Mouse (Mus musculus) midbrain, embryonic 11.5 days (tissue): ENCODE measurements around the gene Cd300lg. TPM values are rescaled to one million over a fixed set of nuclear protein-coding genes. Genes with fewer than 3 reads are reported as not detected.

Experiments used
- ATAC-seq: fragments of 200-750 bp; cut with Nextera tagmentation; 2 replicates; pipeline ENCODE4 v1.8.0; 2017; ENCODE audit warnings: moderate TSS enrichment, moderate library complexity; ENCODE audit not compliant: low FRiP score
- DNase-seq: peaks from one replicate; pipeline ENCODE4 v3.0.0; 2015; ENCODE audit warnings: low spot score; ENCODE audit errors: missing footprints
- H3K27ac ChIP-seq: fragments of 300-500 bp; sonication (generic); 2 replicates; pipeline ENCODE4 v1.5.1; 2014; ENCODE audit warnings: low read depth, low read length
- H3K27me3 ChIP-seq: fragments of 300-500 bp; sonication (generic); 2 replicates; pipeline ENCODE4 v1.6.1; 2014; ENCODE audit warnings: mild to moderate bottlenecking, low read length, moderate library complexity, mixed read lengths; ENCODE audit not compliant: control insufficient read depth, insufficient read depth
- H3K36me3 ChIP-seq: fragments of 300-500 bp; sonication (generic); 2 replicates; pipeline ENCODE4 v1.6.1; 2014; ENCODE audit warnings: mild to moderate bottlenecking, low read length, moderate library complexity, mixed read lengths; ENCODE audit not compliant: control insufficient read depth, insufficient read depth
- H3K4me1 ChIP-seq: fragments of 300-500 bp; sonication (generic); 2 replicates; pipeline ENCODE4 v1.6.1; 2014; ENCODE audit warnings: low read length; ENCODE audit not compliant: control insufficient read depth, insufficient read depth
- H3K4me2 ChIP-seq: fragments of 300-500 bp; sonication (generic); 2 replicates; pipeline ENCODE4 v1.6.1; 2014; ENCODE audit warnings: mild to moderate bottlenecking, moderate library complexity
- H3K4me3 ChIP-seq: fragments of 300-500 bp; sonication (generic); 2 replicates; pipeline ENCODE4 v1.5.1; 2014; ENCODE audit warnings: low read depth, low read length
- H3K9ac ChIP-seq: fragments of 300-500 bp; sonication (generic); 2 replicates; pipeline ENCODE4 v1.6.1; 2014; ENCODE audit warnings: low read length
- H3K9me3 ChIP-seq: fragments of 300-500 bp; sonication (generic); 2 replicates; pipeline ENCODE4 v1.6.1; 2016; ENCODE audit warnings: low read length; ENCODE audit not compliant: control insufficient read depth
- WGBS: fragments of 180-500 bp; shearing (Covaris S2); extraction: QIAGEN DNeasy Blood & Tissue Kit; methylation state at CpG from one replicate; pipeline ENCODE4 v1.1.7; 2014; 5-methylcytosine and 5-hydroxymethylcytosine counted together
- polyA plus RNA-seq: library from polyadenylated mRNA; unstranded; fragments of >200 nt; fragmentation: Nextera tagmentation; extraction: Ambion mirVana; gene quantifications from 2 replicates; pipeline ENCODE4 v1.2.1, GENCODE M21; 2014

The Cd300lg gene
- polyA plus RNA-seq, 1 experiment from 2014 or later, result 0.11 TPM

GRCm38 (mm10) chr11:102051954-102052353 lies 10.6 kb downstream of the Cd300lg start:
- Histone ChIP-seq H3K9me3 (no peaks in the 10 kb centered on the region), H3K4me1 (no peaks in the 10 kb centered on the region), H3K27ac (no peak overlapping the region), H3K4me3 (no peak overlapping the region), H3K36me3 (no peaks in the 10 kb centered on the region), H3K9ac (no peak overlapping the region), H3K27me3 (no peaks in the 10 kb centered on the region), H3K4me2 (no peak overlapping the region)
- no peak for DNase-seq
- WGBS, result 29% methylated on average over 4 of the region's 4 CpGs
- no peak for ATAC-seq

GRCm38 (mm10) chr11:102052697-102053096 lies 11.4 kb downstream of the Cd300lg start:
- Histone ChIP-seq H3K9ac (no peak overlapping the region), H3K4me1 (no peaks in the 10 kb centered on the region), H3K4me2 (no peak overlapping the region), H3K27ac (no peak overlapping the region), H3K36me3 (no peaks in the 10 kb centered on the region), H3K4me3 (no peak overlapping the region), H3K9me3 (no peaks in the 10 kb centered on the region), H3K27me3 (no peaks in the 10 kb centered on the region)
- ATAC-seq, result no peak
- peak; percentile 83 for DNase-seq
- 85% methylated on average over 12 of the region's 12 CpGs for WGBS

- 89% methylated on average over 7 of the region's 7 CpGs for WGBS
- Histone ChIP-seq H3K9me3 (no peaks in the 10 kb centered on the region), H3K36me3 (no peaks in the 10 kb centered on the region), H3K4me3 (no peak overlapping the region), H3K9ac (no peak overlapping the region), H3K27ac (no peak overlapping the region), H3K4me1 (no peaks in the 10 kb centered on the region), H3K27me3 (no peaks in the 10 kb centered on the region), H3K4me2 (no peak overlapping the region)
- ATAC-seq (no peak), DNase-seq (no peak)
Observed at GRCm38 (mm10) chr11:102053183-102053582, 11.9 kb downstream of the Cd300lg start.

GRCm38 (mm10) chr11:102053847-102054246 lies 12.5 kb downstream of the Cd300lg start:
- WGBS, result 28% methylated on average over 9 of the region's 9 CpGs
- Histone ChIP-seq H3K4me2 (no peak overlapping the region), H3K9me3 (no peaks in the 10 kb centered on the region), H3K4me3 (no peak overlapping the region), H3K27ac (no peak overlapping the region), H3K4me1 (no peaks in the 10 kb centered on the region), H3K36me3 (no peaks in the 10 kb centered on the region), H3K27me3 (no peaks in the 10 kb centered on the region), H3K9ac (no peak overlapping the region)
- peak; percentile 93 for DNase-seq
- no peak for ATAC-seq

GRCm38 (mm10) chr11:102061236-102061940 lies 20.1 kb downstream of the Cd300lg start:
- Histone ChIP-seq H3K4me1 (peaks cover 2% of the 10 kb centered on the region; the same call in 1 of the 2 replicates), H3K9me3 (no peaks in the 10 kb centered on the region), H3K27me3 (peaks cover 7% of the 10 kb centered on the region; the same call in 1 of the 2 replicates), H3K9ac (peak overlapping the region; percentile 54), H3K36me3 (peaks cover 2% of the 10 kb centered on the region; the same call in 1 of the 2 replicates), H3K4me3 (peak overlapping the region; percentile 35), H3K27ac (no peak overlapping the region), H3K4me2 (peak overlapping the region; percentile 70)
- 3% methylated on average over 23 of the region's 23 CpGs for WGBS
- peak; percentile 81 for ATAC-seq
- peak; percentile 98 for DNase-seq

- DNase-seq, result no peak
- H3K27ac ChIP-seq, result no peak overlapping the region
- H3K4me3 ChIP-seq, result no peak overlapping the region
- peaks cover 7% of the 10 kb centered on the region; the same call in 1 of the 2 replicates for H3K27me3 ChIP-seq
- no peak for ATAC-seq
- peaks cover 2% of the 10 kb centered on the region; the same call in 1 of the 2 replicates for H3K4me1 ChIP-seq
- H3K9me3 ChIP-seq, result no peaks in the 10 kb centered on the region
- no peak overlapping the region for H3K9ac ChIP-seq
- 28% methylated on average over 16 of the region's 16 CpGs for WGBS
- H3K4me2 ChIP-seq, result peak overlapping the region; percentile 70
- H3K36me3 ChIP-seq, result peaks cover 2% of the 10 kb centered on the region; the same call in 1 of the 2 replicates
Observed at GRCm38 (mm10) chr11:102061941-102062473, 20.7 kb downstream of the Cd300lg start.

GRCm38 (mm10) chr11:102063076-102063475 lies 21.8 kb downstream of the Cd300lg start:
- Histone ChIP-seq H3K4me3 (no peak overlapping the region), H3K4me1 (peaks cover 2% of the 10 kb centered on the region; the same call in 1 of the 2 replicates), H3K9me3 (no peaks in the 10 kb centered on the region), H3K27ac (no peak overlapping the region), H3K36me3 (peaks cover 2% of the 10 kb centered on the region; the same call in 1 of the 2 replicates), H3K4me2 (no peak overlapping the region), H3K27me3 (peaks cover 7% of the 10 kb centered on the region; the same call in 1 of the 2 replicates), H3K9ac (no peak overlapping the region)
- ATAC-seq (no peak), DNase-seq (no peak)
- WGBS, result 81% methylated on average over 13 of the region's 13 CpGs

GRCm38 (mm10) chr11:102068969-102069368 lies 27.7 kb downstream of the Cd300lg start:
- Histone ChIP-seq H3K4me1 (peaks cover 5% of the 10 kb centered on the region), H3K4me2 (no peak overlapping the region), H3K9me3 (no peaks in the 10 kb centered on the region), H3K4me3 (no peak overlapping the region), H3K36me3 (no peaks in the 10 kb centered on the region), H3K27ac (no peak overlapping the region), H3K27me3 (no peaks in the 10 kb centered on the region), H3K9ac (no peak overlapping the region)
- DNase-seq (no peak), ATAC-seq (no peak)
- WGBS, result 31% methylated on average over 2 of the region's 2 CpGs

GRCm38 (mm10) chr11:102069633-102070032 lies 28.3 kb downstream of the Cd300lg start:
- ATAC-seq, result no peak
- H3K4me3 ChIP-seq, result no peak overlapping the region
- WGBS, result 56% methylated on average over 11 of the region's 11 CpGs
- H3K4me1 ChIP-seq, result peaks cover 5% of the 10 kb centered on the region
- no peak overlapping the region for H3K4me2 ChIP-seq
- no peaks in the 10 kb centered on the region for H3K27me3 ChIP-seq
- H3K9me3 ChIP-seq, result no peaks in the 10 kb centered on the region
- H3K36me3 ChIP-seq, result no peaks in the 10 kb centered on the region
- H3K27ac ChIP-seq, result no peak overlapping the region
- DNase-seq, result no peak
- H3K9ac ChIP-seq, result no peak overlapping the region
